ENCODE assay signal across 9 mouse cellular contexts in genomic region chr2:27552620-27553287, GRCm38 (mm10). TPM values are rescaled to one million over a fixed set of nuclear protein-coding genes. Genes with fewer than 3 reads are reported as not detected.
A peak's percentile ranks its signal among the peaks of the same experiment; 100 is the strongest.
DNase-seq lines count a peak whose midpoint lies in the region; ATAC-seq and TF ChIP-seq lines count a peak whose summit lies in the region.
"Had no signal": no experiment of that assay in that cellular context is flagged by ENCODE, and none has a peak within 500 bp of the region (broad histone marks: within the 10 kb centered on the region; RNA-seq: fewer than 3 reads in every experiment).

No protein-coding gene starts in this region.

- no peaks in the 10 kb centered on the region for H3K36me3 ChIP-seq in liver, embryonic 12.5 days
- no peaks in the 10 kb centered on the region for H3K36me3 ChIP-seq in intestine, embryonic 14.5 days (ENCODE audit: control insufficient read depth, insufficient read depth, low read length)
- H3K36me3 ChIP-seq in limb, embryonic 14.5 days (ENCODE audit: control insufficient read depth, insufficient read depth, low read length) = no peaks in the 10 kb centered on the region
- H3K36me3 ChIP-seq: heart, embryonic 13.5 days had no signal

- peaks cover 12% of the 10 kb centered on the region for H3K4me1 ChIP-seq in liver, embryonic 12.5 days
- peaks cover 21% of the 10 kb centered on the region for H3K4me1 ChIP-seq in intestine, embryonic 14.5 days (replicated peaks; ENCODE audit: control insufficient read depth, insufficient read depth, low read length)
- H3K4me1 ChIP-seq in limb, embryonic 14.5 days (ENCODE audit: control insufficient read depth, insufficient read depth, low read length) = peaks cover 6% of the 10 kb centered on the region; the same call in 1 of the 2 replicates

- H3K9ac ChIP-seq in liver, embryonic 12.5 days = no peak overlapping the region
- no peak overlapping the region for H3K9ac ChIP-seq in intestine, embryonic 14.5 days (ENCODE audit: low read length)
- H3K9ac ChIP-seq in limb, embryonic 14.5 days (ENCODE audit: low read depth, low read length, severe bottlenecking) = no peak overlapping the region
- H3K9ac ChIP-seq: heart, embryonic 13.5 days had no signal

- DNase-seq in liver = peak; percentile 60
- DNase-seq in adrenal gland, postnatal 25 days = peak; percentile 71
- DNase-seq in fibroblast of lung, adult 2 months (ENCODE audit: low read depth) = peak; percentile 44
- DNase-seq in intestine, embryonic 14.5 days (ENCODE audit: low spot score) = peak; percentile 93
- DNase-seq in limb, embryonic 14.5 days (ENCODE audit: low spot score) = peak; percentile 62
- peak; percentile 74 for DNase-seq in ovary, postnatal 14 days (ENCODE audit: low spot score)
- DNase-seq in urinary bladder, postnatal 25 days (ENCODE audit: low spot score) = peak; percentile 76

- no peaks in the 10 kb centered on the region for H3K27me3 ChIP-seq in liver, embryonic 12.5 days (replicated peaks)
- no peaks in the 10 kb centered on the region for H3K27me3 ChIP-seq in intestine, embryonic 14.5 days (replicated peaks; ENCODE audit: control insufficient read depth, insufficient read depth, low read length)
- H3K27me3 ChIP-seq in limb, embryonic 14.5 days (ENCODE audit: control insufficient read depth, insufficient read depth, low read length) = no peaks in the 10 kb centered on the region

- WGBS in liver, embryonic 12.5 days (ENCODE audit: insufficient replicate concordance) = 19% methylated on average over 7 of the region's 7 CpGs
- 20% methylated on average over 7 of the region's 7 CpGs for WGBS in intestine, embryonic 14.5 days
- 13% methylated on average over 7 of the region's 7 CpGs for WGBS in limb, embryonic 14.5 days

- H3K27ac ChIP-seq in liver, embryonic 12.5 days = no peak overlapping the region
- no peak overlapping the region for H3K27ac ChIP-seq in intestine, embryonic 14.5 days (ENCODE audit: low read depth)
- H3K27ac ChIP-seq in limb, embryonic 14.5 days (replicated peaks; ENCODE audit: low read depth, low read length) = no peak overlapping the region
- H3K27ac ChIP-seq: heart, embryonic 13.5 days had no signal

- TF ChIP-seq POLR2A in limb, embryonic 14.5 days (IDR thresholded peaks at IDR 0.05; ENCODE audit: borderline replicate concordance, extremely low read depth, insufficient read depth, insufficient read length) = no peak

- no peaks in the 10 kb centered on the region for H3K9me3 ChIP-seq in liver, embryonic 12.5 days (replicated peaks)
- no peaks in the 10 kb centered on the region for H3K9me3 ChIP-seq in intestine, embryonic 14.5 days (ENCODE audit: control insufficient read depth, low read length)
- no peaks in the 10 kb centered on the region for H3K9me3 ChIP-seq in limb, embryonic 14.5 days (ENCODE audit: control insufficient read depth, low read length)

- ATAC-seq in liver, embryonic 12.5 days = no peak
- peak; percentile 62 for ATAC-seq in intestine, embryonic 14.5 days (replicated peaks; ENCODE audit: low FRiP score, low TSS enrichment, low read depth)
- peak; percentile 62 for ATAC-seq in limb, embryonic 14.5 days (ENCODE audit: low FRiP score, low read depth)

- H3K4me2 ChIP-seq in liver, embryonic 12.5 days = no peak overlapping the region
- H3K4me2 ChIP-seq in intestine, embryonic 14.5 days (ENCODE audit: low read length) = no peak overlapping the region
- no peak overlapping the region for H3K4me2 ChIP-seq in limb, embryonic 14.5 days (replicated peaks; ENCODE audit: low read depth, low read length, severe bottlenecking)
- H3K4me2 ChIP-seq: heart, embryonic 13.5 days had no signal

- H3K4me3 ChIP-seq in liver, embryonic 12.5 days = no peak overlapping the region
- H3K4me3 ChIP-seq in intestine, embryonic 14.5 days (ENCODE audit: low read depth, low read length) = no peak overlapping the region
- no peak overlapping the region for H3K4me3 ChIP-seq in limb, embryonic 14.5 days (replicated peaks; ENCODE audit: low read length)
- H3K4me3 ChIP-seq: heart, embryonic 13.5 days had no signal

RNA-seq across cellular contexts. Expression of gene Wdr5, which starts 37.8 kb away (rescaled TPM):
- 47.2 and 47.3 TPM in 2 replicates for polyA plus RNA-seq in liver, embryonic 12.5 days (2016; fragmentation: Nextera tagmentation; extraction: Ambion mirVana)
- total RNA-seq in adrenal gland, postnatal 25 days (2021) = 37.3 and 40.2 TPM in 2 replicates
- 58.3 and 61.7 TPM in 2 replicates for polyA plus RNA-seq in intestine, embryonic 14.5 days (2014; fragmentation: Nextera tagmentation; extraction: Ambion mirVana)
- 64.2 and 66.0 TPM in 2 replicates for polyA plus RNA-seq in limb, embryonic 14.5 days (2012; rRNA removed)
- polyA plus RNA-seq in limb, embryonic 14.5 days (2014; fragmentation: Nextera tagmentation; extraction: Ambion mirVana) = 51.6 and 56.9 TPM in 2 replicates

RNA-seq across cellular contexts. Expression of gene Brd3, which starts 45.3 kb away (rescaled TPM):
- 38.5 and 39.0 TPM in 2 replicates for polyA plus RNA-seq in liver, embryonic 12.5 days (2016; fragmentation: Nextera tagmentation; extraction: Ambion mirVana)
- total RNA-seq in adrenal gland, postnatal 25 days (2021) = 81.8 and 110 TPM in 2 replicates
- 122 and 138 TPM in 2 replicates for polyA plus RNA-seq in intestine, embryonic 14.5 days (2014; fragmentation: Nextera tagmentation; extraction: Ambion mirVana)
- 75.5 and 78.1 TPM in 2 replicates for polyA plus RNA-seq in limb, embryonic 14.5 days (2012; rRNA removed)
- 155 and 177 TPM in 2 replicates for polyA plus RNA-seq in limb, embryonic 14.5 days (2014; fragmentation: Nextera tagmentation; extraction: Ambion mirVana)
